Mouse (Mus musculus): Measurements from ENCODE around the gene Pbxip1. TPM values are rescaled to one million over a fixed set of nuclear protein-coding genes. Genes with fewer than 3 reads are reported as not detected.
A peak's percentile ranks its signal among the peaks of the same experiment; 100 is the strongest.

Pbxip1 gene
- polyA plus RNA-seq, 1 experiment from 2014 or later, result 19.9 TPM

GRCm38 (mm10) chr3:89455786-89456285 is 19.3 kb downstream of the Pbxip1 start:
- H3K4me1 ChIP-seq, result peaks cover 48% of the 10 kb centered on the region
- no peak for DNase-seq (ENCODE audit: low spot score)
- no peak overlapping the region for H3K4me3 ChIP-seq

GRCm38 (mm10) chr3:89456726-89457665 is 20.5 kb downstream of the Pbxip1 start:
- Histone ChIP-seq H3K36me3 (peaks cover 5% of the 10 kb centered on the region), H3K4me1 (peaks cover 43% of the 10 kb centered on the region), H3K27ac (replicated peaks) (no peak overlapping the region; the same call in 1 of the 2 replicates), H3K4me3 (0 out of 2 replicates have a peak overlapping the region, but pooled peaks have one; percentile 7), H3K9me3 (replicated peaks) (no peaks in the 10 kb centered on the region), H3K27me3 (ENCODE audit: low read depth, poor library complexity, severe bottlenecking) (no peaks in the 10 kb centered on the region)
- peak; percentile 85 for DNase-seq (ENCODE audit: low spot score)
- WGBS, result 35% methylated on average over 10 of the region's 10 CpGs

More at GRCm38 (mm10) chr3:89455786-89456285, 19.3 kb downstream of the Pbxip1 start:
- Histone ChIP-seq H3K36me3 (no peaks in the 10 kb centered on the region), H3K27me3 (ENCODE audit: low read depth, poor library complexity, severe bottlenecking) (no peaks in the 10 kb centered on the region), H3K9me3 (replicated peaks) (no peaks in the 10 kb centered on the region), H3K27ac (replicated peaks) (0 out of 2 replicates have a peak overlapping the region, but pooled peaks have one; percentile 19)
- WGBS, result no CpG with 5 or more reads among the region's 1 CpGs

DNA sequence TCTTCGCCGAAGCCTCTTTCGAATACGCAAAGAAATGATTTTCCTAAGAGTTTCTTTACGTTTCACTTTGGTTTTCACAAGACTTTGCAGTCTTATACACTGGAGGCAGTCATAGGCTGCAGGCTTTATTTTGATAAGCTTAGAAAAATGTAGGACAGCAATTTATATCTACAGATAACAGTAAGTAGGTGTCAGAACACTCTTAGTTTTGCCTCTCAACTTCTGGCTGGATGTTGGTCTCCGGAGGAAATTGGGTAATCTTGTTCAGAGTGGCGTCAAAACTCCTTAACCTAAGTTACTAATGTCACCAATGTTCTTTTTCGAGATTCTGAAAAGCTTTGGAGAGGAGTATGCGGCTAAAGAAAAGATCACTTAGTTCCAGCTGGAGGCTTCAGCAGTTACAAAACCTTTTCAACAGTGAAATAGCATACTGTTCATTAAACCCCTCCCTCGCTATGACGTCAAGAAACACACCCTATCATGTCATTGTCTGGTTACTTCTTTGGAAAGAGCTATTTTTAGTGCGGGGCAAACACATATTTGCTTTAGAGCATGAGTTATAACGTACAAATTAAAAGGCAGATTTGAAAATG is 22.0 kb downstream of the Pbxip1 start:
- Histone ChIP-seq H3K27me3 (ENCODE audit: low read depth, poor library complexity, severe bottlenecking) (no peaks in the 10 kb centered on the region), H3K36me3 (peaks cover 10% of the 10 kb centered on the region), H3K4me3 (peak overlapping the region; percentile 79), H3K4me1 (peaks cover 40% of the 10 kb centered on the region), H3K27ac (replicated peaks) (peak overlapping the region; percentile 92), H3K9me3 (replicated peaks) (no peaks in the 10 kb centered on the region)
- no peak for DNase-seq (ENCODE audit: low spot score)
- 53% methylated on average over 13 of the region's 13 CpGs for WGBS

DNA sequence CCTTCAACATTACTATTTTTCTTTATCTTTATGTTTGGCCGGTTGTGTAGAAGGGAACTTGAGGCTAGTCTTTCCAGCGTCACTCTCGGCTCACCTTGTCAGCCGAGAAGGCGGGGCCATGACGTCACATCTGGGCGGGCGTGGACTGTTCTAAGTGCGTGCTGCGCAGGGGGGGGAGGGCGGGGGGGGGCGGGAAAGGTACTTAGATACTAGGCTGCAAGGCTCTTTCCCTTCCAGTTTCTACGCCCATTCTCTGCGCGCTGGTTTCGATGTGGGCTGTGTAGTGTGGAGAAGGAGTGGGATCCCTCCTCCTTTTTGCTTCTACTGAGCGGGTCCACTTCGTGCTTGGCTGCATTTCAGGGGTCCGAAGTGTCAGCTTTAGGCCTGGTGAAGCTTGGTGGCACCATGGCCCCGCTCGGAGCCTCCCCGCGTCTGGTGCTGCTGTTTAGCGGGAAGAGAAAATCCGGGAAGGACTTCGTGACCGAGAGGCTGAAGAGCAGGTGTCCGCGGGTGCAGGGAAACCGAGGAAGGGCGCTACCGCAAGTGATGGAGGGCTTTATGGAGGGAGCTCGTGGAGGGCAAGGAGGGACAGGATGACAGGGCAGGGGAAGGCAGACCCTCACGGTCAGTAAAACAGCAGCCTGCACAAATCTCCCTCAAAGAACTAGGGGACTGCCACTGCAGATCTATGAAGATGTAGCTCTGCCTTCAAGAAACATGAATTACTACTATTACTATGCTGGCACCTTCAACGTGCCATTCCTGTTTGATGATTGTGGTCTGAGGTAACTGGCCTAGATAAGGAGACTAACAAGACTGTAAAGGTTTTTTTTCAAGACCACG is 22.7 kb downstream of the Pbxip1 start:
- Histone ChIP-seq H3K36me3 (peaks cover 13% of the 10 kb centered on the region), H3K27ac (replicated peaks) (peak overlapping the region; percentile 92), H3K9me3 (replicated peaks) (no peaks in the 10 kb centered on the region), H3K4me3 (peak overlapping the region; percentile 79), H3K4me1 (peaks cover 40% of the 10 kb centered on the region), H3K27me3 (ENCODE audit: low read depth, poor library complexity, severe bottlenecking) (no peaks in the 10 kb centered on the region)
- 2% methylated on average over 35 of the region's 36 CpGs for WGBS
- peak; percentile 90 for DNase-seq (ENCODE audit: low spot score)

GRCm38 (mm10) chr3:89468268-89468667 is 31.8 kb downstream of the Pbxip1 start:
- peaks cover 38% of the 10 kb centered on the region for H3K36me3 ChIP-seq
- 48% methylated on average over 4 of the region's 4 CpGs for WGBS
- no peaks in the 10 kb centered on the region for H3K27me3 ChIP-seq (ENCODE audit: low read depth, poor library complexity, severe bottlenecking)
- no peak overlapping the region for H3K27ac ChIP-seq (replicated peaks)
- H3K9me3 ChIP-seq (replicated peaks), result no peaks in the 10 kb centered on the region
- DNase-seq (ENCODE audit: low spot score), result no peak
- no peak overlapping the region for H3K4me3 ChIP-seq
- H3K4me1 ChIP-seq, result no peaks in the 10 kb centered on the region

- DNase-seq (ENCODE audit: low spot score), result no peak
- WGBS, result 85% methylated on average over 7 of the region's 7 CpGs
Observed at GRCm38 (mm10) chr3:89472280-89472679, 35.8 kb downstream of the Pbxip1 start.

GRCm38 (mm10) chr3:89473838-89474237 is 37.3 kb downstream of the Pbxip1 start:
- DNase-seq (ENCODE audit: low spot score), result no peak
- no peak overlapping the region for H3K27ac ChIP-seq (replicated peaks)
- no peaks in the 10 kb centered on the region for H3K4me1 ChIP-seq
- H3K27me3 ChIP-seq (ENCODE audit: low read depth, poor library complexity, severe bottlenecking), result no peaks in the 10 kb centered on the region
- no peak overlapping the region for H3K4me3 ChIP-seq
- H3K36me3 ChIP-seq, result peaks cover 11% of the 10 kb centered on the region; the same call in 1 of the 2 replicates
- H3K9me3 ChIP-seq (replicated peaks), result no peaks in the 10 kb centered on the region
- WGBS, result 83% methylated on average over 6 of the region's 6 CpGs

More at GRCm38 (mm10) chr3:89472280-89472679, 35.8 kb downstream of the Pbxip1 start:
- Histone ChIP-seq H3K27me3 (ENCODE audit: low read depth, poor library complexity, severe bottlenecking) (no peaks in the 10 kb centered on the region), H3K9me3 (replicated peaks) (no peaks in the 10 kb centered on the region), H3K36me3 (peaks cover 26% of the 10 kb centered on the region), H3K4me1 (no peaks in the 10 kb centered on the region), H3K4me3 (no peak overlapping the region), H3K27ac (replicated peaks) (no peak overlapping the region)

DNA sequence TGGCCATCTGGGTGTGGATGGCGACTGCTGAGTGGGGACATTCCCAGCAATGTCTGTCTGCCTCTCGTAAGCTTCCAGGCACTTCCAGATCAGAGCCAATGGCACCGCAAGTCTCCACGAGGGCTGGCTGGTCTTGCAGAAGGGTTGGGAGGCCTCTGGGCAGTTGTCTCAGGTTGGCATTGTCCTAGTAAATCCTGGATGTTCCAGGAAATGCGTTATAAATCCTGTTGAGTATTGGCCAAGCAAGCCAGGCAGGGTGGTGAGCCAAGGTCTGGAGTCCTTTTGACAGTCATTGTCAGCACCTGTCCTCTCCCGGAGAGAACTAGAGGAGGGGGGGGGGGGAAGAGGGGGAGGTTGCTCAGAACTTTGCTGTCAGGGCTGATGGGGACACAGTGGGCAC is 42.5 kb downstream of the Pbxip1 start:
- 82% methylated on average over 6 of the region's 6 CpGs for WGBS

DNA sequence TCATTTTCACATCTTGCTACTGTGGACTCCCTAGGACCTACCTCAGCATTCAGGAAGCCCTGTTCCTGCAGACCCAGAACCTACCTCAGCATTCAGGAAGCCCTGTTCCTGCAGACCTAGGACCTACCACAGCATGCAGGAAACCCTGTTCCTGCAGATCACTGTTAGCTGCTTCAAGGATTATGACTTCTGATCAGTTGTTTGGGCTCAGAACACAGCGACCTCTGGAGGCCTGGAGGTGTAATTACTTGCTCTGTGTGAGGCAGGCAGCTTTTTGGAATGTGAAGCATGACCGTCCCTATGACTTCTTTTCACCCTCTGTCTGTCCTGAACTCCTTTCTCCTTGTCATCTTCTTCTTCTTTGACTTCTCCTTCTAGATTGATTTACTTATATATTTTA is 45.0 kb downstream of the Pbxip1 start:
- Histone ChIP-seq H3K9me3 (replicated peaks) (no peaks in the 10 kb centered on the region), H3K36me3 (no peaks in the 10 kb centered on the region), H3K27ac (replicated peaks) (no peak overlapping the region), H3K27me3 (ENCODE audit: low read depth, poor library complexity, severe bottlenecking) (peaks cover 9% of the 10 kb centered on the region; the same call in 1 of the 2 replicates), H3K4me1 (peaks cover 6% of the 10 kb centered on the region; the same call in 1 of the 2 replicates), H3K4me3 (no peak overlapping the region)
- 45% methylated on average over 2 of the region's 2 CpGs for WGBS
- DNase-seq (ENCODE audit: low spot score), result no peak

More for the DNA sequence above, 42.5 kb downstream of the Pbxip1 start:
- H3K4me3 ChIP-seq, result no peak overlapping the region
- DNase-seq (ENCODE audit: low spot score), result no peak
- no peaks in the 10 kb centered on the region for H3K4me1 ChIP-seq
- no peaks in the 10 kb centered on the region for H3K27me3 ChIP-seq (ENCODE audit: low read depth, poor library complexity, severe bottlenecking)
- no peaks in the 10 kb centered on the region for H3K9me3 ChIP-seq (replicated peaks)
- H3K36me3 ChIP-seq, result no peaks in the 10 kb centered on the region
- no peak overlapping the region for H3K27ac ChIP-seq (replicated peaks)

DNA sequence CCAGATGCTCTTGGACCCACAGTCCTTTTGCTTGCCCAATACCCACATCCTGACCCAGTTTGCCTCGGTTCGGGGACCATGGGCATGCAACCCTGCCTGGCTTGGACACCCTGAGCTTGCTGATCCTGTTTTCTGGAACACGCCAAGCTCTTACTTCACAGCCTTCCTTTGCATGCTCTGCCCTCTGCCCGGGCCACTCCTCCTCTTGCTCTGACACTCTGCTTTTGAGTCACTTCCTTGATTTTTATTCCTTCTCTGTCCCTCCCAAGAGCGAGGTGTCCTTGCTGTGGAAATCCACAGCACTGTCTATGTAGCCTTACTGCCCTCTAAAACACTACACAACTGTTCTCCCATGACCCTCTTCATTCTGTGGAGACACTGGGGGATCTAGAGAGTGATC is 45.7 kb downstream of the Pbxip1 start:
- H3K4me1 ChIP-seq, result peaks cover 12% of the 10 kb centered on the region
- 89% methylated on average over 5 of the region's 5 CpGs for WGBS
- H3K27ac ChIP-seq (replicated peaks), result no peak overlapping the region
- H3K9me3 ChIP-seq (replicated peaks), result no peaks in the 10 kb centered on the region
- no peak for DNase-seq (ENCODE audit: low spot score)
- H3K36me3 ChIP-seq, result no peaks in the 10 kb centered on the region
- no peak overlapping the region for H3K4me3 ChIP-seq
- H3K27me3 ChIP-seq (ENCODE audit: low read depth, poor library complexity, severe bottlenecking), result peaks cover 13% of the 10 kb centered on the region

DNA sequence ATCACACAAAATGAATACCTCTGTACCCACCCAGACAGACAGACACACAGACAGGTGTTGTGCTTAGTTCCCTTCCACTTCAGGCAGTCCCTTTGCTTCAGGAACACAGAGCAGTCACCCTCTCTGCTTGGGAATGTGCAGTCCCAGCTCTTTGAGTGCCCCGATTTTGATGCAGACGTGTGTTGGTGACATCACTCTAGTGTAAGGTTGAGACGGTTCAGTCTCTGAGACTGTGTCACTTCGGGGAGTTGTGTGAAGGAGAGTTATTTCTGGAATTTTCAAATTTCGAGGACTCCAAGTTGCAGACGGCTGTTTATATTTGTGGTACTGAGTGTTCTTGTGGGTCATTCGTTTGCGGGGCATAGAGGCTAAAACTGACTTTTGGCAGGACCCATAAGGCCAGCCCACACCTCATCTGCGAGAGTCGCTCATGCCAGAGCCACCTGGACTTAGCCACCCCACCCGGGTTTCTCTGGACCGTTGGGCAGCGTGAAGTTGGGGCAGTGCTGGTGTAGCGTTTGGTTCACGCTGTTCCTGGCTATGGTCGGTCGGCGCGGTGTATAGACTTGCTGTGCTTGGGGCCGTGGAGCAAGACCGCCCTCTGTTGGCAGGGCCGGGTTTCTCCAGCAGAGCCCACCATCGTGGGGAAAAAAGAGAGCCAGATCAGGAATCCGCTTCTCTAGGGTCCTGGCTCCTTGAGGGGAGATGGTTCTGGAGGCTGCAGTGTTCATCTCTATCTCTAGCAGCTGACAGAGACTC is 48.4 kb downstream of the Pbxip1 start:
- Histone ChIP-seq H3K27ac (replicated peaks) (0 out of 2 replicates have a peak overlapping the region, but pooled peaks have one; percentile 6), H3K36me3 (no peaks in the 10 kb centered on the region), H3K4me3 (peak overlapping the region; percentile 32), H3K9me3 (replicated peaks) (no peaks in the 10 kb centered on the region), H3K27me3 (ENCODE audit: low read depth, poor library complexity, severe bottlenecking) (peaks cover 16% of the 10 kb centered on the region), H3K4me1 (peaks cover 12% of the 10 kb centered on the region)
- 23% methylated on average over 24 of the region's 24 CpGs for WGBS
- DNase-seq (ENCODE audit: low spot score), result peak; percentile 81
